Mouse (Mus musculus): ENCODE results near the gene Trf. TPM values are rescaled to one million over a fixed set of nuclear protein-coding genes. Genes with fewer than 3 reads are reported as not detected.

Trf gene
- polyA plus RNA-seq, 1 experiment from 2014 or later = 26.3 TPM

- 64% methylated on average over 7 of the region's 7 CpGs for WGBS
- Histone ChIP-seq H3K4me1 (peaks cover 5% of the 10 kb centered on the region; the same call in 1 of the 2 replicates), H3K4me2 (replicated peaks) (no peak overlapping the region), H3K27me3 (replicated peaks) (no peaks in the 10 kb centered on the region), H3K9ac (no peak overlapping the region), H3K9me3 (no peaks in the 10 kb centered on the region), H3K27ac (no peak overlapping the region), H3K4me3 (no peak overlapping the region), H3K36me3 (no peaks in the 10 kb centered on the region)
- ATAC-seq (ENCODE audit: low FRiP score, low read depth) = no peak
Observed at GRCm38 (mm10) chr9:103234565-103235165, 4.4 kb upstream of the Trf start.

GRCm38 (mm10) chr9:103234059-103234458 is 3.8 kb upstream of the Trf start:
- no peak overlapping the region for H3K4me2 ChIP-seq (replicated peaks)
- 82% methylated on average over 7 of the region's 7 CpGs for WGBS
- H3K9ac ChIP-seq = no peak overlapping the region
- no peak overlapping the region for H3K4me3 ChIP-seq
- no peak overlapping the region for H3K27ac ChIP-seq
- no peaks in the 10 kb centered on the region for H3K36me3 ChIP-seq
- ATAC-seq (ENCODE audit: low FRiP score, low read depth) = no peak
- H3K4me1 ChIP-seq = peaks cover 5% of the 10 kb centered on the region; the same call in 1 of the 2 replicates
- H3K27me3 ChIP-seq (replicated peaks) = no peaks in the 10 kb centered on the region
- no peaks in the 10 kb centered on the region for H3K9me3 ChIP-seq

- H3K27ac ChIP-seq = no peak overlapping the region
- no peak for ATAC-seq (ENCODE audit: low FRiP score, low read depth)
- no peaks in the 10 kb centered on the region for H3K36me3 ChIP-seq
- H3K4me1 ChIP-seq = peaks cover 5% of the 10 kb centered on the region; the same call in 1 of the 2 replicates
- H3K4me2 ChIP-seq (replicated peaks) = no peak overlapping the region
- WGBS = 66% methylated on average over 7 of the region's 7 CpGs
- H3K27me3 ChIP-seq (replicated peaks) = no peaks in the 10 kb centered on the region
- H3K9me3 ChIP-seq = no peaks in the 10 kb centered on the region
- no peak overlapping the region for H3K9ac ChIP-seq
- no peak overlapping the region for H3K4me3 ChIP-seq
Observed at GRCm38 (mm10) chr9:103233006-103233395, 2.8 kb upstream of the Trf start.

- ATAC-seq (ENCODE audit: low FRiP score, low read depth) = no peak
Observed at GRCm38 (mm10) chr9:103232232-103233005, 2.2 kb upstream of the Trf start.

GRCm38 (mm10) chr9:103229037-103229867 is 992 bp downstream of the Trf start:
- no peak overlapping the region for H3K9ac ChIP-seq
- no peaks in the 10 kb centered on the region for H3K36me3 ChIP-seq
- H3K27ac ChIP-seq = 0 out of 2 replicates have a peak overlapping the region, but pooled peaks have one; percentile 6
- H3K9me3 ChIP-seq = no peaks in the 10 kb centered on the region
- H3K4me1 ChIP-seq = peaks cover 5% of the 10 kb centered on the region; the same call in 1 of the 2 replicates
- H3K27me3 ChIP-seq (replicated peaks) = no peaks in the 10 kb centered on the region
- no peak overlapping the region for H3K4me3 ChIP-seq
- ATAC-seq (ENCODE audit: low FRiP score, low read depth) = no peak
- H3K4me2 ChIP-seq (replicated peaks) = no peak overlapping the region
- 83% methylated on average over 15 of the region's 15 CpGs for WGBS

More at GRCm38 (mm10) chr9:103232232-103233005, 2.2 kb upstream of the Trf start:
- H3K4me2 ChIP-seq (replicated peaks) = no peak overlapping the region
- 90% methylated on average over 7 of the region's 7 CpGs for WGBS
- H3K4me1 ChIP-seq = peaks cover 5% of the 10 kb centered on the region; the same call in 1 of the 2 replicates
- no peak overlapping the region for H3K27ac ChIP-seq
- H3K36me3 ChIP-seq = no peaks in the 10 kb centered on the region
- no peaks in the 10 kb centered on the region for H3K27me3 ChIP-seq (replicated peaks)
- H3K4me3 ChIP-seq = no peak overlapping the region
- H3K9ac ChIP-seq = no peak overlapping the region
- H3K9me3 ChIP-seq = no peaks in the 10 kb centered on the region

GRCm38 (mm10) chr9:103228370-103229003 is 1.8 kb downstream of the Trf start:
- H3K4me2 ChIP-seq (replicated peaks) = no peak overlapping the region
- no peak for ATAC-seq (ENCODE audit: low FRiP score, low read depth)
- no peaks in the 10 kb centered on the region for H3K9me3 ChIP-seq
- H3K27me3 ChIP-seq (replicated peaks) = no peaks in the 10 kb centered on the region
- no peak overlapping the region for H3K27ac ChIP-seq
- peaks cover 5% of the 10 kb centered on the region; the same call in 1 of the 2 replicates for H3K4me1 ChIP-seq
- H3K36me3 ChIP-seq = no peaks in the 10 kb centered on the region
- no peak overlapping the region for H3K9ac ChIP-seq
- 89% methylated on average over 13 of the region's 13 CpGs for WGBS
- no peak overlapping the region for H3K4me3 ChIP-seq

GRCm38 (mm10) chr9:103227760-103228159 is 2.5 kb downstream of the Trf start:
- peaks cover 5% of the 10 kb centered on the region; the same call in 1 of the 2 replicates for H3K4me1 ChIP-seq
- ATAC-seq (ENCODE audit: low FRiP score, low read depth) = no peak
- H3K9ac ChIP-seq = no peak overlapping the region
- H3K9me3 ChIP-seq = no peaks in the 10 kb centered on the region
- no peak overlapping the region for H3K27ac ChIP-seq
- H3K36me3 ChIP-seq = no peaks in the 10 kb centered on the region
- H3K4me2 ChIP-seq (replicated peaks) = no peak overlapping the region
- no peak overlapping the region for H3K4me3 ChIP-seq
- 86% methylated on average over 16 of the region's 16 CpGs for WGBS
- no peaks in the 10 kb centered on the region for H3K27me3 ChIP-seq (replicated peaks)

- Histone ChIP-seq H3K27ac (no peak overlapping the region), H3K9ac (no peak overlapping the region), H3K4me2 (replicated peaks) (no peak overlapping the region), H3K36me3 (no peaks in the 10 kb centered on the region), H3K9me3 (no peaks in the 10 kb centered on the region), H3K4me1 (peaks cover 5% of the 10 kb centered on the region; the same call in 1 of the 2 replicates), H3K27me3 (replicated peaks) (no peaks in the 10 kb centered on the region), H3K4me3 (no peak overlapping the region)
- WGBS = 94% methylated on average over 15 of the region's 15 CpGs
- no peak for ATAC-seq (ENCODE audit: low FRiP score, low read depth)
Observed at GRCm38 (mm10) chr9:103226806-103227205, 3.4 kb downstream of the Trf start.

GRCm38 (mm10) chr9:103225464-103225863 is 4.8 kb downstream of the Trf start:
- Histone ChIP-seq H3K4me2 (replicated peaks) (no peak overlapping the region), H3K36me3 (no peaks in the 10 kb centered on the region), H3K27ac (no peak overlapping the region), H3K9me3 (no peaks in the 10 kb centered on the region), H3K4me1 (peaks cover 2% of the 10 kb centered on the region; the same call in 1 of the 2 replicates), H3K27me3 (replicated peaks) (no peaks in the 10 kb centered on the region), H3K4me3 (no peak overlapping the region), H3K9ac (no peak overlapping the region)
- WGBS = 71% methylated on average over 3 of the region's 3 CpGs
- ATAC-seq (ENCODE audit: low FRiP score, low read depth) = no peak

GRCm38 (mm10) chr9:103224721-103225120 is 5.5 kb downstream of the Trf start:
- no peak for ATAC-seq (ENCODE audit: low FRiP score, low read depth)
- WGBS = 92% methylated on average over 7 of the region's 7 CpGs
- Histone ChIP-seq H3K36me3 (no peaks in the 10 kb centered on the region), H3K27me3 (replicated peaks) (no peaks in the 10 kb centered on the region), H3K4me1 (no peaks in the 10 kb centered on the region), H3K4me2 (replicated peaks) (no peak overlapping the region), H3K27ac (no peak overlapping the region), H3K9me3 (no peaks in the 10 kb centered on the region), H3K4me3 (no peak overlapping the region), H3K9ac (no peak overlapping the region)

GRCm38 (mm10) chr9:103214281-103214680 is 16.0 kb downstream of the Trf start:
- Histone ChIP-seq H3K27ac (no peak overlapping the region), H3K4me1 (peaks cover 3% of the 10 kb centered on the region; the same call in 1 of the 2 replicates)

More at GRCm38 (mm10) chr9:103214281-103214680, 16.0 kb downstream of the Trf start:
- no peaks in the 10 kb centered on the region for H3K36me3 ChIP-seq
- no peak overlapping the region for H3K4me3 ChIP-seq
- ATAC-seq (ENCODE audit: low FRiP score, low read depth) = no peak
- no peaks in the 10 kb centered on the region for H3K27me3 ChIP-seq (replicated peaks)
- H3K9me3 ChIP-seq = no peaks in the 10 kb centered on the region
- WGBS = 80% methylated on average over 6 of the region's 6 CpGs
- H3K9ac ChIP-seq = no peak overlapping the region
- H3K4me2 ChIP-seq (replicated peaks) = no peak overlapping the region
